In the genomic region with DNA sequence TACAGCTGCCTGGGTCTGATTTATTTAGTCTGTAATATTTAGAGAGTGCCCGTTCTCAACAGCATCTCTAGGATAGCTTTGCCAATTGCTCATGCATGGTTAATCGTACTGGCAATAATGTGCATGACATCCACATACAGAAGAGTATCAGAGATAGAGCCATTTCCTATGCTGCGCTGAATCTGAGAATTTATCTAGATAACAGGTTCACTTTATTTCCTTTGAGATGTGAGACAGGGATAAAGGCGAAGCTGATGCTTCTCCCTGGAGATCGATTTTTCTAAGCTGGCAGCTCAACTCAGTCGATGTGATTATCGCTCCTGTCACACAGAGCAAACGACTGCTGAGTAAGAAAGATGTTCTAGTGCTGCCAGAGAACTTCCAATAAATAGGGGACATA, we compare ENCODE assay signal across 30 mouse cellular contexts.
DNase-seq lines count a peak whose midpoint lies in the region; ATAC-seq and TF ChIP-seq lines count a peak whose summit lies in the region.
"Had no signal": no experiment of that assay in that cellular context is flagged by ENCODE, and none has a peak within 500 bp of the region (broad histone marks: within the 10 kb centered on the region; RNA-seq: fewer than 3 reads in every experiment).

No protein-coding gene starts in this region.

- TF ChIP-seq CTCF in brain, embryonic 14.5 days (IDR thresholded peaks at IDR 0.05; ENCODE audit: borderline replicate concordance, extremely low read depth, insufficient read depth, insufficient read length), result no peak
- TF ChIP-seq CTCF in thymus, adult 2 months (IDR thresholded peaks at IDR 0.05; ENCODE audit: borderline replicate concordance, control insufficient read depth, extremely low read depth, insufficient read depth, low read length, poor library complexity), result no peak

- TF ChIP-seq POLR2A in brain, embryonic 14.5 days (IDR thresholded peaks at IDR 0.05; ENCODE audit: borderline replicate concordance, extremely low read depth, insufficient read depth, insufficient read length, poor library complexity, severe bottlenecking), result no peak
- no peak for TF ChIP-seq POLR2A in thymus, adult 2 months (IDR thresholded peaks at IDR 0.05; ENCODE audit: control insufficient read depth, extremely low read depth, insufficient read depth, low read length, poor library complexity)

- no peaks in the 10 kb centered on the region for H3K27me3 ChIP-seq in midbrain, embryonic 13.5 days
- H3K27me3 ChIP-seq in midbrain, embryonic 15.5 days (replicated peaks), result no peaks in the 10 kb centered on the region
- no peaks in the 10 kb centered on the region for H3K27me3 ChIP-seq in neural tube, embryonic 14.5 days (ENCODE audit: control insufficient read depth, insufficient read depth, low read length)
- H3K27me3 ChIP-seq in thymus, adult 2 months (ENCODE audit: control insufficient read depth, insufficient read depth, low read length), result no peaks in the 10 kb centered on the region
- H3K27me3 ChIP-seq: embryonic facial prominence, embryonic 13.5 days; heart, embryonic 13.5 days; intestine, embryonic 15.5 days; liver, embryonic 12.5 days had no signal

- H3K9ac ChIP-seq in midbrain, embryonic 13.5 days (replicated peaks), result no peak overlapping the region
- H3K9ac ChIP-seq in midbrain, embryonic 15.5 days, result no peak overlapping the region
- H3K9ac ChIP-seq in neural tube, embryonic 14.5 days (replicated peaks; ENCODE audit: low read depth, low read length), result no peak overlapping the region
- H3K9ac ChIP-seq: embryonic facial prominence, embryonic 13.5 days; forebrain, postnatal 0 days; heart, embryonic 13.5 days; intestine, embryonic 15.5 days; liver, embryonic 12.5 days; liver, postnatal 0 days had no signal

- no peaks in the 10 kb centered on the region for H3K36me3 ChIP-seq in midbrain, embryonic 13.5 days
- H3K36me3 ChIP-seq in midbrain, embryonic 15.5 days (replicated peaks), result no peaks in the 10 kb centered on the region
- no peaks in the 10 kb centered on the region for H3K36me3 ChIP-seq in neural tube, embryonic 14.5 days (ENCODE audit: control insufficient read depth, insufficient read depth, low read length)
- no peaks in the 10 kb centered on the region for H3K36me3 ChIP-seq in thymus, adult 2 months (ENCODE audit: control insufficient read depth, insufficient read depth, low read length)
- H3K36me3 ChIP-seq: embryonic facial prominence, embryonic 13.5 days; forebrain, embryonic 10.5 days; G1E; heart, embryonic 13.5 days; intestine, embryonic 15.5 days; liver, embryonic 12.5 days had no signal

- peak; percentile 26 to 44 for DNase-seq in cerebellum, postnatal 14 days
- DNase-seq in cerebellum, postnatal 25 days, result no peak
- peak; percentile 57 for DNase-seq in brain, embryonic 14.5 days (ENCODE audit: low read depth)
- DNase-seq in thymus, adult 2 months, result no peak
- DNase-seq: adrenal gland, postnatal 14 days; cerebellum, adult 8-10 months; forebrain, postnatal 0 days; gastrocnemius, postnatal 10 days; heart, postnatal 10 days; kidney, adult 2 months; kidney, postnatal 36 days; left cerebral cortex, postnatal 4 days; liver, postnatal 0 days; lung, postnatal 36 days; right cerebral cortex, adult 18-20 months; spleen, adult 18-20 months; thymus, adult 18-20 months; thymus, postnatal 36 days had no signal

- no peaks in the 10 kb centered on the region for H3K9me3 ChIP-seq in midbrain, embryonic 13.5 days
- H3K9me3 ChIP-seq in midbrain, embryonic 15.5 days, result no peaks in the 10 kb centered on the region
- no peaks in the 10 kb centered on the region for H3K9me3 ChIP-seq in neural tube, embryonic 14.5 days (ENCODE audit: control insufficient read depth, low read length)
- H3K9me3 ChIP-seq: embryonic facial prominence, embryonic 13.5 days; G1E; heart, embryonic 13.5 days; intestine, embryonic 15.5 days; liver, embryonic 12.5 days had no signal

- no peak overlapping the region for H3K27ac ChIP-seq in midbrain, embryonic 13.5 days
- H3K27ac ChIP-seq in midbrain, embryonic 15.5 days, result no peak overlapping the region
- H3K27ac ChIP-seq in neural tube, embryonic 14.5 days (ENCODE audit: low read depth, low read length), result no peak overlapping the region
- no peak overlapping the region for H3K27ac ChIP-seq in thymus, adult 2 months (ENCODE audit: control insufficient read depth, insufficient read depth, low read length)
- H3K27ac ChIP-seq: embryonic facial prominence, embryonic 13.5 days; forebrain, embryonic 10.5 days; heart, embryonic 13.5 days; intestine, embryonic 15.5 days; layer of hippocampus, adult 2 months; liver, embryonic 12.5 days had no signal

- ATAC-seq in midbrain, embryonic 13.5 days, result 0 out of 2 replicates have a peak, but pooled peaks have one; percentile 24
- no peak; the same call in 1 of the 2 replicates for ATAC-seq in midbrain, embryonic 15.5 days (replicated peaks)
- peak; percentile 76 for ATAC-seq in neural tube, embryonic 14.5 days (ENCODE audit: low read depth)
- no peak for ATAC-seq in monocyte, adult 5-6 weeks (replicated peaks; ENCODE audit: insufficient number of reproducible peaks, low FRiP score, low TSS enrichment, poor library complexity, severe bottlenecking)
- ATAC-seq: forebrain, postnatal 0 days; intestine, embryonic 15.5 days; liver, embryonic 12.5 days; liver, postnatal 0 days; Patski had no signal

- H3K4me1 ChIP-seq in midbrain, embryonic 13.5 days (replicated peaks), result no peaks in the 10 kb centered on the region
- H3K4me1 ChIP-seq in midbrain, embryonic 15.5 days, result no peaks in the 10 kb centered on the region
- no peaks in the 10 kb centered on the region for H3K4me1 ChIP-seq in neural tube, embryonic 14.5 days (ENCODE audit: control insufficient read depth, insufficient read depth, low read length)
- no peaks in the 10 kb centered on the region for H3K4me1 ChIP-seq in thymus, adult 2 months (replicated peaks; ENCODE audit: control insufficient read depth, insufficient read depth, low read length)
- H3K4me1 ChIP-seq: embryonic facial prominence, embryonic 13.5 days; forebrain, embryonic 10.5 days; intestine, embryonic 15.5 days; liver, embryonic 12.5 days had no signal

- H3K4me3 ChIP-seq in midbrain, embryonic 13.5 days (replicated peaks), result no peak overlapping the region
- H3K4me3 ChIP-seq in midbrain, embryonic 15.5 days, result no peak overlapping the region
- no peak overlapping the region for H3K4me3 ChIP-seq in neural tube, embryonic 14.5 days (ENCODE audit: low read depth, low read length)
- H3K4me3 ChIP-seq in thymus, adult 2 months (ENCODE audit: control insufficient read depth, insufficient read depth, low read length), result no peak overlapping the region
- H3K4me3 ChIP-seq: embryonic facial prominence, embryonic 13.5 days; forebrain, embryonic 10.5 days; heart, embryonic 13.5 days; intestine, embryonic 15.5 days; layer of hippocampus, adult 2 months; liver, embryonic 12.5 days had no signal

- WGBS in midbrain, embryonic 13.5 days, result 75% methylated on average over 8 of the region's 8 CpGs
- 65% methylated on average over 8 of the region's 8 CpGs for WGBS in midbrain, embryonic 15.5 days
- 63% methylated on average over 8 of the region's 8 CpGs for WGBS in neural tube, embryonic 14.5 days
- WGBS in thymus, adult 2 months, result 93% methylated on average over 8 of the region's 8 CpGs

- H3K4me2 ChIP-seq in midbrain, embryonic 13.5 days (replicated peaks), result no peak overlapping the region
- H3K4me2 ChIP-seq in midbrain, embryonic 15.5 days, result no peak overlapping the region
- no peak overlapping the region for H3K4me2 ChIP-seq in neural tube, embryonic 14.5 days (ENCODE audit: low read depth, low read length)
- H3K4me2 ChIP-seq: embryonic facial prominence, embryonic 13.5 days; heart, embryonic 13.5 days; intestine, embryonic 15.5 days; liver, embryonic 12.5 days had no signal

Comparison
In these comparisons a context has a peak if more than half of its experiments do, and no peak if none do; other contexts are left out.
1. DNase-seq: peak in cerebellum, postnatal 14 days (2 of 2) and brain, embryonic 14.5 days (single experiment); none in cerebellum, postnatal 25 days (0 of 2) and thymus, adult 2 months (single experiment).
2. ATAC-seq: peak in midbrain, embryonic 13.5 days (single experiment) and neural tube, embryonic 14.5 days (single experiment); none in midbrain, embryonic 15.5 days (single experiment) and monocyte, adult 5-6 weeks (single experiment).